Mouse (Mus musculus): ENCODE results near the gene Adad2. TPM values are rescaled to one million over a fixed set of nuclear protein-coding genes. Genes with fewer than 3 reads are reported as not detected.

Gene Adad2
- total RNA-seq, 4 experiments from 2014 or later: not detected

- DNase-seq (ENCODE audit: low spot score in 2 of 2): no peak
Measured at GRCm38 (mm10) chr8:119616811-119617210, 4.3 kb downstream of the Adad2 start.

- DNase-seq (ENCODE audit: low spot score in 2 of 2): no peak
Measured at GRCm38 (mm10) chr8:119617586-119617985, 5.0 kb downstream of the Adad2 start.

GRCm38 (mm10) chr8:119618887-119619286 is 6.3 kb downstream of the Adad2 start:
- DNase-seq (ENCODE audit: low spot score in 2 of 2): peak in 1 of 2 experiments; percentile 40

- no peak for DNase-seq (ENCODE audit: low spot score in 2 of 2)
Measured at GRCm38 (mm10) chr8:119620116-119620840, 7.7 kb downstream of the Adad2 start.

- DNase-seq (ENCODE audit: low spot score in 2 of 2): no peak
Measured at GRCm38 (mm10) chr8:119620848-119621465, 8.4 kb downstream of the Adad2 start.

GRCm38 (mm10) chr8:119622555-119622954 is 10.0 kb downstream of the Adad2 start:
- DNase-seq (ENCODE audit: low spot score in 2 of 2): no peak

- peak in 1 of 2 experiments; percentile 47 for DNase-seq (ENCODE audit: low spot score in 2 of 2)
Measured at GRCm38 (mm10) chr8:119623061-119623460, 10.5 kb downstream of the Adad2 start.

- peak in 1 of 2 experiments; percentile 30 for DNase-seq (ENCODE audit: low spot score in 2 of 2)
Measured at GRCm38 (mm10) chr8:119623744-119624143, 11.2 kb downstream of the Adad2 start.

- DNase-seq (ENCODE audit: low spot score in 2 of 2): peak in 1 of 2 experiments; percentile 29
Measured at GRCm38 (mm10) chr8:119624916-119625315, 12.4 kb downstream of the Adad2 start.

GRCm38 (mm10) chr8:119625788-119626187 is 13.2 kb downstream of the Adad2 start:
- DNase-seq (ENCODE audit: low spot score in 2 of 2): no peak

GRCm38 (mm10) chr8:119627199-119627598 is 14.7 kb downstream of the Adad2 start:
- no peak for DNase-seq (ENCODE audit: low spot score in 2 of 2)

GRCm38 (mm10) chr8:119627613-119628359 is 15.2 kb downstream of the Adad2 start:
- no peak for DNase-seq (ENCODE audit: low spot score in 2 of 2)

GRCm38 (mm10) chr8:119630841-119631240 is 18.3 kb downstream of the Adad2 start:
- DNase-seq (ENCODE audit: low spot score in 2 of 2): no peak

- DNase-seq (ENCODE audit: low spot score in 2 of 2): no peak
Measured at GRCm38 (mm10) chr8:119632246-119632645, 19.7 kb downstream of the Adad2 start.

- DNase-seq (ENCODE audit: low spot score in 2 of 2): no peak
Measured at GRCm38 (mm10) chr8:119632909-119633308, 20.4 kb downstream of the Adad2 start.

GRCm38 (mm10) chr8:119634616-119635336 is 22.2 kb downstream of the Adad2 start:
- DNase-seq (ENCODE audit: low spot score in 2 of 2): no peak

- DNase-seq (ENCODE audit: low spot score in 2 of 2): peak; percentile 10 to 39
Measured at GRCm38 (mm10) chr8:119635378-119635777, 22.8 kb downstream of the Adad2 start, which contains the start of gene Kcng4. Gene Kcng4, minus strand, starts transcription at chr8:119635680.

GRCm38 (mm10) chr8:119635958-119636357 is 23.4 kb downstream of the Adad2 start:
- DNase-seq (ENCODE audit: low spot score in 2 of 2): no peak

- no peak for DNase-seq (ENCODE audit: low spot score in 2 of 2)
Measured at GRCm38 (mm10) chr8:119636766-119637165, 24.2 kb downstream of the Adad2 start.

- DNase-seq (ENCODE audit: low spot score in 2 of 2): no peak
Measured at GRCm38 (mm10) chr8:119637381-119637780, 24.8 kb downstream of the Adad2 start.

GRCm38 (mm10) chr8:119638261-119638660 is 25.7 kb downstream of the Adad2 start:
- DNase-seq (ENCODE audit: low spot score in 2 of 2): no peak
